In genomic region chr8:123884721-123885565, GRCm38 (mm10) we compare ENCODE assay signal across 8 mouse cellular contexts. TPM values are rescaled to one million over a fixed set of nuclear protein-coding genes. Genes with fewer than 3 reads are reported as not detected.
DNase-seq lines count a peak whose midpoint lies in the region; ATAC-seq and TF ChIP-seq lines count a peak whose summit lies in the region.

No protein-coding gene starts in this region.

- peak; percentile 71; the same call in 1 of the 2 replicates for ATAC-seq in intestine, embryonic 14.5 days (replicated peaks; ENCODE audit: low FRiP score, low TSS enrichment, low read depth)
- ATAC-seq in intestine, postnatal 0 days = no peak
- peak; percentile 71 for ATAC-seq in hindbrain, embryonic 11.5 days (ENCODE audit: low FRiP score)
- peak; percentile 76 for ATAC-seq in limb, embryonic 14.5 days (ENCODE audit: low FRiP score, low read depth)

- 7% methylated on average over 14 of the region's 14 CpGs for WGBS in intestine, embryonic 14.5 days
- 6% methylated on average over 13 of the region's 14 CpGs for WGBS in intestine, postnatal 0 days
- WGBS in hindbrain, embryonic 11.5 days = 8% methylated on average over 11 of the region's 14 CpGs
- WGBS in limb, embryonic 14.5 days = 6% methylated on average over 14 of the region's 14 CpGs

- peak; percentile 83 for TF ChIP-seq POLR2A in cortical plate, adult 2 months (IDR thresholded peaks at IDR 0.05; ENCODE audit: extremely low read depth, insufficient read depth, low read length)
- TF ChIP-seq POLR2A in limb, embryonic 14.5 days (IDR thresholded peaks at IDR 0.05; ENCODE audit: borderline replicate concordance, extremely low read depth, insufficient read depth, insufficient read length) = no peak

- no peak for TF ChIP-seq CTCF in intestine, postnatal 0 days (IDR thresholded peaks at IDR 0.05; ENCODE audit: low read depth)
- TF ChIP-seq CTCF in cortical plate, adult 2 months (IDR thresholded peaks at IDR 0.05; ENCODE audit: extremely low read depth, insufficient read depth, low read length) = no peak

- H3K27ac ChIP-seq in intestine, embryonic 14.5 days (ENCODE audit: low read depth) = 0 out of 2 replicates have a peak overlapping the region, but pooled peaks have one; percentile 0
- no peak overlapping the region for H3K27ac ChIP-seq in intestine, postnatal 0 days (ENCODE audit: low read depth, low read length)
- H3K27ac ChIP-seq in cortical plate, adult 2 months (ENCODE audit: insufficient read depth, low read length) = peak overlapping the region; percentile 92
- H3K27ac ChIP-seq in hindbrain, embryonic 11.5 days (ENCODE audit: low read depth, low read length) = no peak overlapping the region
- H3K27ac ChIP-seq in limb, embryonic 14.5 days (replicated peaks; ENCODE audit: low read depth, low read length) = 0 out of 2 replicates have a peak overlapping the region, but pooled peaks have one; percentile 52

- H3K4me1 ChIP-seq in intestine, embryonic 14.5 days (replicated peaks; ENCODE audit: control insufficient read depth, insufficient read depth, low read length) = no peaks in the 10 kb centered on the region
- H3K4me1 ChIP-seq in intestine, postnatal 0 days (replicated peaks; ENCODE audit: control insufficient read depth, insufficient read depth, low read length) = no peaks in the 10 kb centered on the region
- peaks cover 13% of the 10 kb centered on the region for H3K4me1 ChIP-seq in cortical plate, adult 2 months (ENCODE audit: control insufficient read depth, insufficient read depth, low read length)
- peaks cover 7% of the 10 kb centered on the region; the same call in 1 of the 2 replicates for H3K4me1 ChIP-seq in hindbrain, embryonic 11.5 days (replicated peaks; ENCODE audit: control insufficient read depth, insufficient read depth, low read length)
- no peaks in the 10 kb centered on the region for H3K4me1 ChIP-seq in limb, embryonic 14.5 days (ENCODE audit: control insufficient read depth, insufficient read depth, low read length)

- no peak overlapping the region; the same call in 1 of the 2 replicates for H3K9ac ChIP-seq in intestine, embryonic 14.5 days (ENCODE audit: low read length)
- no peak overlapping the region for H3K9ac ChIP-seq in intestine, postnatal 0 days (ENCODE audit: low read depth, low read length)
- H3K9ac ChIP-seq in hindbrain, embryonic 11.5 days (ENCODE audit: low read depth, low read length) = no peak overlapping the region
- no peak overlapping the region for H3K9ac ChIP-seq in limb, embryonic 14.5 days (ENCODE audit: low read depth, low read length, severe bottlenecking)

- H3K4me2 ChIP-seq in intestine, embryonic 14.5 days (ENCODE audit: low read length) = peak overlapping the region; percentile 30; the same call in 1 of the 2 replicates
- H3K4me2 ChIP-seq in intestine, postnatal 0 days (replicated peaks; ENCODE audit: low read depth) = no peak overlapping the region
- H3K4me2 ChIP-seq in hindbrain, embryonic 11.5 days (replicated peaks; ENCODE audit: low read depth, low read length) = no peak overlapping the region
- H3K4me2 ChIP-seq in limb, embryonic 14.5 days (replicated peaks; ENCODE audit: low read depth, low read length, severe bottlenecking) = no peak overlapping the region

- no peak overlapping the region for H3K4me3 ChIP-seq in intestine, embryonic 14.5 days (ENCODE audit: low read depth, low read length)
- no peak overlapping the region for H3K4me3 ChIP-seq in intestine, postnatal 0 days (ENCODE audit: low read depth, low read length)
- H3K4me3 ChIP-seq in cortical plate, adult 2 months (ENCODE audit: insufficient read depth, low read length) = no peak overlapping the region
- no peak overlapping the region for H3K4me3 ChIP-seq in hindbrain, embryonic 11.5 days (ENCODE audit: low read depth, low read length)
- no peak overlapping the region for H3K4me3 ChIP-seq in limb, embryonic 14.5 days (replicated peaks; ENCODE audit: low read length)

- H3K27me3 ChIP-seq in intestine, embryonic 14.5 days (replicated peaks; ENCODE audit: control insufficient read depth, insufficient read depth, low read length) = peaks cover 17% of the 10 kb centered on the region
- H3K27me3 ChIP-seq in intestine, postnatal 0 days (replicated peaks; ENCODE audit: control insufficient read depth, insufficient read depth, low read length) = peaks cover 3% of the 10 kb centered on the region; the same call in 1 of the 2 replicates
- H3K27me3 ChIP-seq in hindbrain, embryonic 11.5 days (ENCODE audit: control insufficient read depth, insufficient read depth, low read length) = no peaks in the 10 kb centered on the region
- H3K27me3 ChIP-seq in limb, embryonic 14.5 days (ENCODE audit: control insufficient read depth, insufficient read depth, low read length) = no peaks in the 10 kb centered on the region

- H3K36me3 ChIP-seq in intestine, embryonic 14.5 days (ENCODE audit: control insufficient read depth, insufficient read depth, low read length) = no peaks in the 10 kb centered on the region
- no peaks in the 10 kb centered on the region for H3K36me3 ChIP-seq in intestine, postnatal 0 days (ENCODE audit: control insufficient read depth, insufficient read depth)
- no peaks in the 10 kb centered on the region for H3K36me3 ChIP-seq in hindbrain, embryonic 11.5 days (ENCODE audit: control insufficient read depth, insufficient read depth, low read length)
- H3K36me3 ChIP-seq in limb, embryonic 14.5 days (ENCODE audit: control insufficient read depth, insufficient read depth, low read length) = no peaks in the 10 kb centered on the region

- H3K9me3 ChIP-seq in intestine, embryonic 14.5 days (ENCODE audit: control insufficient read depth, low read length) = no peaks in the 10 kb centered on the region
- no peaks in the 10 kb centered on the region for H3K9me3 ChIP-seq in intestine, postnatal 0 days (ENCODE audit: control insufficient read depth)
- H3K9me3 ChIP-seq in hindbrain, embryonic 11.5 days (ENCODE audit: control insufficient read depth, low read length) = no peaks in the 10 kb centered on the region
- no peaks in the 10 kb centered on the region for H3K9me3 ChIP-seq in limb, embryonic 14.5 days (ENCODE audit: control insufficient read depth, low read length)

- no peak for DNase-seq in intestine, embryonic 14.5 days (ENCODE audit: low spot score)
- peak; percentile 30 for DNase-seq in hindbrain, embryonic 11.5 days (ENCODE audit: low spot score)
- DNase-seq in limb, embryonic 14.5 days (ENCODE audit: low spot score) = peak; percentile 54
- peak; percentile 33 for DNase-seq in right cerebral cortex, postnatal 4 days
- DNase-seq in ovary, postnatal 36 days (ENCODE audit: low spot score) = no peak
- DNase-seq in lung, postnatal 14 days = no peak

RNA-seq across cellular contexts. Expression of gene Acta1, which starts 9.6 kb away (rescaled TPM):
- polyA plus RNA-seq in intestine, embryonic 14.5 days (2014; fragmentation: Nextera tagmentation; extraction: Ambion mirVana) = 1.3 and 1.5 TPM in 2 replicates
- polyA plus RNA-seq in intestine, postnatal 0 days (2015; fragmentation: Nextera tagmentation; extraction: Ambion mirVana) = 2.7 and 7.6 TPM in 2 replicates
- 24.6 and 33.3 TPM in 2 replicates for polyA plus RNA-seq in cortical plate, adult 2 months (2012; rRNA removed)
- polyA plus RNA-seq in hindbrain, embryonic 11.5 days (2014; fragmentation: Nextera tagmentation; extraction: Ambion mirVana) = 5.2 and 10.6 TPM in 2 replicates
- 829 and 847 TPM in 2 replicates for polyA plus RNA-seq in limb, embryonic 14.5 days (2012; rRNA removed)
- polyA plus RNA-seq in limb, embryonic 14.5 days (2014; fragmentation: Nextera tagmentation; extraction: Ambion mirVana) = 625 and 1,005 TPM in 2 replicates

RNA-seq across cellular contexts. Expression of gene Ccsap, which starts 24.9 kb away (rescaled TPM):
- 3.2 and 3.9 TPM in 2 replicates for polyA plus RNA-seq in intestine, embryonic 14.5 days (2014; fragmentation: Nextera tagmentation; extraction: Ambion mirVana)
- 1.5 and 1.8 TPM in 2 replicates for polyA plus RNA-seq in intestine, postnatal 0 days (2015; fragmentation: Nextera tagmentation; extraction: Ambion mirVana)
- polyA plus RNA-seq in cortical plate, adult 2 months (2012; rRNA removed) = 45.1 and 48.1 TPM in 2 replicates
- 6.8 and 7.1 TPM in 2 replicates for polyA plus RNA-seq in hindbrain, embryonic 11.5 days (2014; fragmentation: Nextera tagmentation; extraction: Ambion mirVana)
- 4.6 and 4.9 TPM in 2 replicates for polyA plus RNA-seq in limb, embryonic 14.5 days (2012; rRNA removed)
- polyA plus RNA-seq in limb, embryonic 14.5 days (2014; fragmentation: Nextera tagmentation; extraction: Ambion mirVana) = 3.7 and 4.2 TPM in 2 replicates

Comparison
In these comparisons a context has a peak if more than half of its experiments do, and no peak if none do; other contexts are left out.
1. H3K27ac ChIP-seq: peak in intestine, embryonic 14.5 days (single experiment), cortical plate, adult 2 months (single experiment) and limb, embryonic 14.5 days (single experiment); none in intestine, postnatal 0 days (single experiment) and hindbrain, embryonic 11.5 days (single experiment).
2. DNase-seq: peak in hindbrain, embryonic 11.5 days (single experiment), limb, embryonic 14.5 days (single experiment) and right cerebral cortex, postnatal 4 days (single experiment); none in intestine, embryonic 14.5 days (single experiment), ovary, postnatal 36 days (single experiment) and lung, postnatal 14 days (single experiment).
3. RNA of gene Acta1, which starts 9.6 kb away (polyA plus RNA-seq): 625 to 1,005 TPM in limb, embryonic 14.5 days; 24.6 to 33.3 TPM in cortical plate, adult 2 months, 2.7 to 7.6 TPM in intestine, postnatal 0 days, 5.2 to 10.6 TPM in hindbrain, embryonic 11.5 days and 1.3 to 1.5 TPM in intestine, embryonic 14.5 days; every median in the first group is over 10 times any median in the second.